Mouse (Mus musculus) layer of hippocampus, adult 8-10 months (tissue): Measurements from ENCODE around the gene Cyb5b. TPM values are rescaled to one million over a fixed set of nuclear protein-coding genes. Genes with fewer than 3 reads are reported as not detected.

ENCODE experiments used
- DNase-seq, 2 experiments: peaks; one replicate each; pipeline ENCODE4 v3.0.0; 2022; ENCODE audit warnings: low spot score in 2 of 2
- total RNA-seq, 4 experiments: library from RNA; stranded (reverse); gene quantifications; 2 replicates each; pipeline ENCODE4 v1.2.4; 2022

Gene Cyb5b
- total RNA-seq, 4 experiments from 2014 or later, result 109 to 113 (median 111) TPM

GRCm38 (mm10) chr8:107221924-107222851 is 71.7 kb downstream of the Cyb5b start:
- no peak for DNase-seq

- DNase-seq, result no peak
Measured at GRCm38 (mm10) chr8:107226183-107226582, 75.7 kb downstream of the Cyb5b start.

GRCm38 (mm10) chr8:107227011-107227626 is 76.7 kb downstream of the Cyb5b start:
- no peak for DNase-seq

GRCm38 (mm10) chr8:107233251-107233650 is 82.8 kb downstream of the Cyb5b start:
- no peak for DNase-seq

- DNase-seq, result no peak
Measured at GRCm38 (mm10) chr8:107233718-107234117, 83.3 kb downstream of the Cyb5b start.

Other genes starting within 250 kb of the Cyb5b start
- gene Sntb2, start 214.9 kb upstream of the Cyb5b start, total RNA-seq, result 10 to 100 TPM; 19.2 to 32.0 (median 24.1) TPM
- gene Vps4a, start 119.4 kb upstream of the Cyb5b start, total RNA-seq, result 100 to 1,000 TPM; 104 to 117 (median 108) TPM
- gene Pdf, start 102.0 kb upstream of the Cyb5b start, total RNA-seq, result 10 to 100 TPM; 26.6 to 29.5 (median 28.2) TPM
- 10 to 100 TPM; 26.0 to 34.6 (median 28.8) TPM for gene Cog8, start 94.0 kb upstream of the Cyb5b start, total RNA-seq
- gene Nip7, start 93.8 kb upstream of the Cyb5b start, total RNA-seq, result 10 to 100 TPM; 40.9 to 44.2 (median 42.7) TPM
- not detected for gene Tmed6, start 85.0 kb upstream of the Cyb5b start, total RNA-seq
- 10 to 100 TPM; 33.5 to 41.3 (median 35.6) TPM for gene Terf2, start 54.1 kb upstream of the Cyb5b start, total RNA-seq
- gene Nfat5, start 142.8 kb downstream of the Cyb5b start, total RNA-seq, result 10 to 100 TPM; 54.4 to 78.0 (median 65.1) TPM